Comparison of ENCODE assay signal across 13 mouse cellular contexts in genomic region chr5:136796917-136797316, GRCm38 (mm10).
DNase-seq lines count a peak whose midpoint lies in the region; ATAC-seq and TF ChIP-seq lines count a peak whose summit lies in the region.
"Had no signal": no experiment of that assay in that cellular context is flagged by ENCODE, and none has a peak within 500 bp of the region (broad histone marks: within the 10 kb centered on the region; RNA-seq: fewer than 3 reads in every experiment).

No protein-coding gene starts in this region.

- no peak for TF ChIP-seq CTCF in intestine, postnatal 0 days (IDR thresholded peaks at IDR 0.05; ENCODE audit: low read depth)

- peak; percentile 61; the same call in 1 of the 2 replicates for ATAC-seq in intestine, embryonic 15.5 days
- ATAC-seq in intestine, postnatal 0 days: no peak
- no peak for ATAC-seq in midbrain, embryonic 11.5 days (ENCODE audit: low FRiP score)
- peak; percentile 74 for ATAC-seq in embryonic facial prominence, embryonic 11.5 days (replicated peaks; ENCODE audit: insufficient number of reproducible peaks, low FRiP score, low TSS enrichment, low read depth)
- no peak for ATAC-seq in limb, embryonic 12.5 days (ENCODE audit: insufficient number of reproducible peaks, insufficient read depth, low FRiP score, low TSS enrichment, low read depth)
- ATAC-seq: CD4-positive, CD25-positive, alpha-beta regulatory T cell, adult 4 months had no signal

- WGBS in intestine, embryonic 15.5 days: 22% methylated on average over 2 of the region's 2 CpGs
- 35% methylated on average over 2 of the region's 2 CpGs for WGBS in intestine, postnatal 0 days
- 33% methylated on average over 2 of the region's 2 CpGs for WGBS in midbrain, embryonic 10.5 days
- WGBS in midbrain, embryonic 11.5 days: 37% methylated on average over 2 of the region's 2 CpGs
- WGBS in embryonic facial prominence, embryonic 11.5 days: 9% methylated on average over 2 of the region's 2 CpGs
- WGBS in limb, embryonic 12.5 days: 5% methylated on average over 2 of the region's 2 CpGs

- H3K4me2 ChIP-seq in intestine, embryonic 15.5 days (replicated peaks): no peak overlapping the region
- no peak overlapping the region for H3K4me2 ChIP-seq in intestine, postnatal 0 days (replicated peaks; ENCODE audit: low read depth)
- H3K4me2 ChIP-seq in midbrain, embryonic 11.5 days: no peak overlapping the region
- no peak overlapping the region for H3K4me2 ChIP-seq in embryonic facial prominence, embryonic 11.5 days (ENCODE audit: low read depth, low read length)
- H3K4me2 ChIP-seq in limb, embryonic 12.5 days: no peak overlapping the region
- H3K4me2 ChIP-seq: forebrain, embryonic 12.5 days had no signal

- H3K4me1 ChIP-seq in intestine, embryonic 15.5 days (replicated peaks): 0 out of 2 replicates have a peak, but pooled peaks cover 4% of the 10 kb centered on the region
- no peaks in the 10 kb centered on the region for H3K4me1 ChIP-seq in intestine, postnatal 0 days (replicated peaks; ENCODE audit: control insufficient read depth, insufficient read depth, low read length)
- H3K4me1 ChIP-seq in midbrain, embryonic 10.5 days: peaks cover 13% of the 10 kb centered on the region
- H3K4me1 ChIP-seq in midbrain, embryonic 11.5 days (ENCODE audit: control insufficient read depth, insufficient read depth, low read length): no peaks in the 10 kb centered on the region
- peaks cover 3% of the 10 kb centered on the region; the same call in 1 of the 2 replicates for H3K4me1 ChIP-seq in embryonic facial prominence, embryonic 11.5 days (ENCODE audit: control insufficient read depth, insufficient read depth, low read length)
- H3K4me1 ChIP-seq in limb, embryonic 12.5 days (replicated peaks): peaks cover 44% of the 10 kb centered on the region
- H3K4me1 ChIP-seq: forebrain, embryonic 12.5 days had no signal

- DNase-seq in midbrain, embryonic 10.5 days (ENCODE audit: low spot score): no peak
- no peak for DNase-seq in midbrain, embryonic 11.5 days (ENCODE audit: low spot score, missing footprints)
- peak; percentile 43 for DNase-seq in embryonic facial prominence, embryonic 11.5 days (ENCODE audit: low spot score)
- no peak for DNase-seq in adrenal gland, postnatal 14 days
- DNase-seq: cerebellum, adult 18-20 months; heart, adult 11 months; heart, postnatal 36 days had no signal

- no peak overlapping the region for H3K4me3 ChIP-seq in intestine, embryonic 15.5 days (replicated peaks)
- no peak overlapping the region for H3K4me3 ChIP-seq in intestine, postnatal 0 days (ENCODE audit: low read depth, low read length)
- no peak overlapping the region for H3K4me3 ChIP-seq in midbrain, embryonic 10.5 days
- no peak overlapping the region for H3K4me3 ChIP-seq in midbrain, embryonic 11.5 days (ENCODE audit: low read depth, low read length)
- no peak overlapping the region for H3K4me3 ChIP-seq in embryonic facial prominence, embryonic 11.5 days (ENCODE audit: low read depth, low read length)
- H3K4me3 ChIP-seq in limb, embryonic 12.5 days (replicated peaks): no peak overlapping the region
- H3K4me3 ChIP-seq: forebrain, embryonic 12.5 days had no signal

- H3K36me3 ChIP-seq in intestine, embryonic 15.5 days: no peaks in the 10 kb centered on the region
- H3K36me3 ChIP-seq in intestine, postnatal 0 days (ENCODE audit: control insufficient read depth, insufficient read depth): no peaks in the 10 kb centered on the region
- no peaks in the 10 kb centered on the region for H3K36me3 ChIP-seq in midbrain, embryonic 10.5 days
- no peaks in the 10 kb centered on the region for H3K36me3 ChIP-seq in midbrain, embryonic 11.5 days (ENCODE audit: control insufficient read depth, insufficient read depth, low read length)
- no peaks in the 10 kb centered on the region for H3K36me3 ChIP-seq in embryonic facial prominence, embryonic 11.5 days (replicated peaks; ENCODE audit: control insufficient read depth, insufficient read depth, low read depth, low read length)
- peaks cover 22% of the 10 kb centered on the region for H3K36me3 ChIP-seq in limb, embryonic 12.5 days
- H3K36me3 ChIP-seq: forebrain, embryonic 12.5 days had no signal

- H3K9ac ChIP-seq in intestine, embryonic 15.5 days: no peak overlapping the region
- H3K9ac ChIP-seq in intestine, postnatal 0 days (ENCODE audit: low read depth, low read length): no peak overlapping the region
- H3K9ac ChIP-seq in midbrain, embryonic 11.5 days (ENCODE audit: low read length): no peak overlapping the region
- H3K9ac ChIP-seq in embryonic facial prominence, embryonic 11.5 days (replicated peaks; ENCODE audit: low read length): no peak overlapping the region
- peak overlapping the region; percentile 34; the same call in 1 of the 2 replicates for H3K9ac ChIP-seq in limb, embryonic 12.5 days (replicated peaks)
- H3K9ac ChIP-seq: forebrain, embryonic 12.5 days; liver, embryonic 14.5 days had no signal

- H3K27me3 ChIP-seq in intestine, embryonic 15.5 days (replicated peaks): no peaks in the 10 kb centered on the region
- H3K27me3 ChIP-seq in intestine, postnatal 0 days (replicated peaks; ENCODE audit: control insufficient read depth, insufficient read depth, low read length): no peaks in the 10 kb centered on the region
- no peaks in the 10 kb centered on the region; the same call in 1 of the 2 replicates for H3K27me3 ChIP-seq in midbrain, embryonic 10.5 days (ENCODE audit: low read depth, poor library complexity, severe bottlenecking)
- H3K27me3 ChIP-seq in midbrain, embryonic 11.5 days (ENCODE audit: control insufficient read depth, insufficient read depth, low read length): no peaks in the 10 kb centered on the region
- H3K27me3 ChIP-seq in embryonic facial prominence, embryonic 11.5 days (ENCODE audit: control insufficient read depth, insufficient read depth, low read length): no peaks in the 10 kb centered on the region
- no peaks in the 10 kb centered on the region for H3K27me3 ChIP-seq in limb, embryonic 12.5 days
- H3K27me3 ChIP-seq: forebrain, embryonic 12.5 days had no signal

- no peaks in the 10 kb centered on the region for H3K9me3 ChIP-seq in intestine, embryonic 15.5 days
- no peaks in the 10 kb centered on the region for H3K9me3 ChIP-seq in intestine, postnatal 0 days (ENCODE audit: control insufficient read depth)
- H3K9me3 ChIP-seq in midbrain, embryonic 10.5 days (replicated peaks): no peaks in the 10 kb centered on the region
- H3K9me3 ChIP-seq in midbrain, embryonic 11.5 days (ENCODE audit: control insufficient read depth, low read length): no peaks in the 10 kb centered on the region
- no peaks in the 10 kb centered on the region for H3K9me3 ChIP-seq in embryonic facial prominence, embryonic 11.5 days (replicated peaks; ENCODE audit: control insufficient read depth, low read length)
- peaks cover 6% of the 10 kb centered on the region for H3K9me3 ChIP-seq in limb, embryonic 12.5 days

- H3K27ac ChIP-seq in intestine, embryonic 15.5 days: no peak overlapping the region
- no peak overlapping the region for H3K27ac ChIP-seq in intestine, postnatal 0 days (ENCODE audit: low read depth, low read length)
- H3K27ac ChIP-seq in midbrain, embryonic 10.5 days (replicated peaks): 0 out of 2 replicates have a peak overlapping the region, but pooled peaks have one; percentile 28
- no peak overlapping the region for H3K27ac ChIP-seq in midbrain, embryonic 11.5 days (ENCODE audit: low read depth, low read length)
- H3K27ac ChIP-seq in embryonic facial prominence, embryonic 11.5 days (replicated peaks; ENCODE audit: low read depth, low read length): no peak overlapping the region
- H3K27ac ChIP-seq in limb, embryonic 12.5 days: peak overlapping the region; percentile 62
- H3K27ac ChIP-seq: forebrain, embryonic 12.5 days; liver, embryonic 14.5 days had no signal

Comparison
In these comparisons a context has a peak if more than half of its experiments do, and no peak if none do; other contexts are left out.
1. ATAC-seq: peak in intestine, embryonic 15.5 days (single experiment) and embryonic facial prominence, embryonic 11.5 days (single experiment); none in intestine, postnatal 0 days (single experiment), midbrain, embryonic 11.5 days (single experiment) and limb, embryonic 12.5 days (single experiment).
2. H3K27ac ChIP-seq: peak in midbrain, embryonic 10.5 days (single experiment) and limb, embryonic 12.5 days (single experiment); none in intestine, embryonic 15.5 days (single experiment), intestine, postnatal 0 days (single experiment), midbrain, embryonic 11.5 days (single experiment) and embryonic facial prominence, embryonic 11.5 days (single experiment).